Mouse (Mus musculus) bone marrow, adult 2 months (tissue): Measurements from ENCODE around the gene Larp7. TPM values are rescaled to one million over a fixed set of nuclear protein-coding genes. Genes with fewer than 3 reads are reported as not detected.

Experiments
- H3K27ac ChIP-seq: fragments of 200-500 bp; 2 replicates; pipeline ENCODE4 v1.5.1; 2012; ENCODE audit warnings: low read depth, mild to moderate bottlenecking, control low read depth, inconsistent platforms, low read length; ENCODE audit not compliant: control insufficient read depth, poor library complexity, insufficient read depth
- H3K4me1 ChIP-seq: fragments of 200-500 bp; 2 replicates; pipeline ENCODE4 v1.6.1; 2011; ENCODE audit warnings: low read length; ENCODE audit not compliant: control insufficient read depth, insufficient read depth
- H3K4me3 ChIP-seq: fragments of 200-500 bp; replicated peaks from 2 replicates; pipeline ENCODE3; 2011; ENCODE audit warnings: mild to moderate bottlenecking, low read depth, low read length, control low read depth; ENCODE audit not compliant: control insufficient read depth
- CTCF ChIP-seq: fragments of 200-500 bp; IDR thresholded peaks from 2 replicates; pipeline ENCODE4 v1.5.1; 2011; ENCODE audit warnings: low read length, control low read depth; ENCODE audit not compliant: control insufficient read depth, insufficient read depth
- POLR2A ChIP-seq: fragments of 200-500 bp; IDR thresholded peaks from 2 replicates; pipeline ENCODE4 v1.6.1; 2011; ENCODE audit warnings: low read depth, mild to moderate bottlenecking, control low read depth, low read length, borderline replicate concordance; ENCODE audit not compliant: control insufficient read depth
- WGBS: fragments of 180-500 bp; shearing (Covaris S2); methylation state at CpG from one replicate; pipeline ENCODE4 v1.1.7; 2018; 5-methylcytosine and 5-hydroxymethylcytosine counted together
- polyA plus RNA-seq: library from polyadenylated mRNA; stranded (reverse); fragments of >200 nt; gene quantifications from 2 replicates; pipeline ENCODE4 v1.2.4, GENCODE M21; 2011; ENCODE audit warnings: low replicate concordance; ENCODE audit not compliant: missing spikeins, insufficient read depth, insufficient read length

Larp7 gene
- polyA plus RNA-seq, 1 experiment = 30.0 TPM

GRCm38 (mm10) chr3:127498742-127499400 lies 54.3 kb downstream of the Larp7 start, which contains the start of gene Ank2:
Gene Ank2 (minus strand): TSS chr3:127499350.
- H3K4me1 ChIP-seq = no peaks in the 10 kb centered on the region
- WGBS = under 1% methylated on average over 62 of the region's 62 CpGs
- TF ChIP-seq CTCF (no peak), POLR2A (no peak)
- H3K4me3 ChIP-seq = peak within 1 kb of the TSS; percentile 11
- peak within 1 kb of the TSS; percentile 31; the same call in 1 of the 2 replicates for H3K27ac ChIP-seq

GRCm38 (mm10) chr3:127498197-127498741 lies 54.9 kb downstream of the Larp7 start:
- Histone ChIP-seq H3K27ac (peak overlapping the region; percentile 31; the same call in 1 of the 2 replicates), H3K4me1 (no peaks in the 10 kb centered on the region), H3K4me3 (no peak overlapping the region)
- WGBS = 2% methylated on average over 23 of the region's 23 CpGs
- TF ChIP-seq POLR2A = no peak
- TF ChIP-seq CTCF = no peak

GRCm38 (mm10) chr3:127492663-127493062 lies 60.5 kb downstream of the Larp7 start:
- Histone ChIP-seq H3K4me3 (no peak overlapping the region), H3K27ac (no peak overlapping the region), H3K4me1 (no peaks in the 10 kb centered on the region)
- WGBS = 75% methylated on average over 3 of the region's 3 CpGs
- TF ChIP-seq CTCF = no peak
- no peak for TF ChIP-seq POLR2A

- Histone ChIP-seq H3K4me1 (no peaks in the 10 kb centered on the region), H3K4me3 (no peak overlapping the region), H3K27ac (no peak overlapping the region)
- 78% methylated on average over 7 of the region's 7 CpGs for WGBS
- TF ChIP-seq POLR2A = no peak
- TF ChIP-seq CTCF = no peak
Measured at GRCm38 (mm10) chr3:127487302-127487701, 65.8 kb downstream of the Larp7 start.

Other genes with a start within 250 kb of the Larp7 start
- 1.1 and 5.5 TPM in 2 replicates for gene Ank2, start 54.0 kb downstream of the Larp7 start, polyA plus RNA-seq
- gene Zgrf1, start 140 bp upstream of the Larp7 start, polyA plus RNA-seq = 9.8 and 10.1 TPM in 2 replicates
- gene Neurog2, start 79.8 kb upstream of the Larp7 start, polyA plus RNA-seq = not detected in 2 replicates
- gene Alpk1, start 227.2 kb upstream of the Larp7 start, polyA plus RNA-seq = 1.8 and 5.5 TPM in 2 replicates
- 32.1 and 38.2 TPM in 2 replicates for gene Tifa, start 236.5 kb upstream of the Larp7 start, polyA plus RNA-seq